Mouse (Mus musculus) testis, adult 2 months (tissue): ENCODE results near the gene Akap2. TPM values are rescaled to one million over a fixed set of nuclear protein-coding genes. Genes with fewer than 3 reads are reported as not detected.
A peak's percentile ranks its signal among the peaks of the same experiment; 100 is the strongest.

Source experiments
- H3K27ac ChIP-seq: fragments of 200-500 bp; 2 replicates; pipeline ENCODE4 v1.5.1; 2012; ENCODE audit warnings: low read depth, low read length; ENCODE audit not compliant: control insufficient read depth, insufficient read depth
- H3K27me3 ChIP-seq: fragments of 200-500 bp; 2 replicates; pipeline ENCODE4 v1.6.1; 2012; ENCODE audit warnings: mild to moderate bottlenecking, low read length, moderate library complexity; ENCODE audit not compliant: control insufficient read depth, insufficient read depth
- H3K36me3 ChIP-seq: fragments of 200-500 bp; 2 replicates; pipeline ENCODE4 v1.6.1; 2012; ENCODE audit warnings: mild to moderate bottlenecking, low read length; ENCODE audit not compliant: control insufficient read depth, insufficient read depth
- H3K4me1 ChIP-seq: fragments of 200-500 bp; 2 replicates; pipeline ENCODE4 v1.6.1; 2012; ENCODE audit warnings: low read length; ENCODE audit not compliant: control insufficient read depth, insufficient read depth
- H3K4me3 ChIP-seq: fragments of 200-500 bp; 2 replicates; pipeline ENCODE4 v1.5.1; 2012; ENCODE audit warnings: low read depth, mild to moderate bottlenecking, low read length, moderate library complexity, mixed read lengths; ENCODE audit not compliant: control insufficient read depth
- CTCF ChIP-seq: fragments of 200-500 bp; IDR thresholded peaks from 2 replicates; pipeline ENCODE4 v1.5.1; 2012; ENCODE audit warnings: low read depth, mild to moderate bottlenecking, inconsistent platforms, low read length, moderate library complexity; ENCODE audit not compliant: control insufficient read depth, insufficient read depth, insufficient replicate concordance
- POLR2A ChIP-seq: fragments of 200-500 bp; IDR thresholded peaks from 2 replicates; pipeline ENCODE4 v1.6.1; 2012; ENCODE audit warnings: low read depth, mild to moderate bottlenecking, inconsistent platforms, low read length, moderate library complexity; ENCODE audit not compliant: control insufficient read depth
- polyA plus RNA-seq: library from polyadenylated mRNA; depleted of rRNA; stranded (reverse); fragments of >200 nt; gene quantifications from 2 replicates; pipeline ENCODE4 v1.2.3, GENCODE M21; 2012

The Akap2 gene
- polyA plus RNA-seq, 1 experiment = 18.1 TPM

DNA sequence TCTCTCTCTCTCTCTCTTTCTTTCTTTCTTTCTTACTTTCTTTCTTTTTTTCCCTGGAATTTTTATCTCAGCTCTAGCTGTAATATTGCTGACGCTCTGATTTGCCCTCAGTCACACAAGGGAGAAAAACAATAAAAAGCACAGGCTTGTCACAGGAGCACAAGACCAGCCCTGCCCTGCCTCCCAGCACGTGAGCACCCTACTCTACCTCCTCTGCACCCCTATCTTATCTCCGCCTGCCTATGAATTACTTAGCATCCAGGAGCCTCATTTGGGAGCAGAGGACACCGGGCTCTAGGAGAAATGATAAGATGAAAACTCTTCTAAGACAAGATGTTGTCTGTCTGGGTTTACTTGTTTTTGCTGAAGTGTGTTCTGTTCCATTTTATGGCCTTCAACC, 57.1 kb downstream of the Akap2 start:
- no peak for TF ChIP-seq CTCF
- TF ChIP-seq POLR2A = no peak
- Histone ChIP-seq H3K4me3 (no peak overlapping the region), H3K27me3 (no peaks in the 10 kb centered on the region), H3K36me3 (no peaks in the 10 kb centered on the region), H3K27ac (no peak overlapping the region), H3K4me1 (no peaks in the 10 kb centered on the region)

DNA sequence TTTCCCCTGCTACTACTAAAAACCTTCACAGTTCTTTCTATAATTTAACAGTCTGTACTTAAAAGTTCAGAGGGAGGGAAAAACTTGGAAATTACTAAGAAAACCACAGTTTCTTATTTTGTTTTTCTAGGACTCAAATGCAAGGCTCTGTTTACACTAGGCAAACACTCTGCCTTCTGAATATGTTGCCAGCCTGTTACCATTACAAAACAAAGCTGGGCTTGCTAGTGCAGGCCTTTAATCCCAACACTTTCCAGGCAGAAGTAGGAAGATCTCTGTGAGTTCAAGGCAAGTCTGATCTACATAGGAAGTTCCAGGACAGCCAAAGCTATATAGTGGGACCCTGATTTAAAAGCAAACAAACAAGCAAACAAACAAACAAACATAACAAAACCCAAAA, 58.1 kb downstream of the Akap2 start:
- H3K27ac ChIP-seq = no peak overlapping the region
- TF ChIP-seq CTCF (no peak), POLR2A (no peak)
- no peaks in the 10 kb centered on the region for H3K27me3 ChIP-seq

DNA sequence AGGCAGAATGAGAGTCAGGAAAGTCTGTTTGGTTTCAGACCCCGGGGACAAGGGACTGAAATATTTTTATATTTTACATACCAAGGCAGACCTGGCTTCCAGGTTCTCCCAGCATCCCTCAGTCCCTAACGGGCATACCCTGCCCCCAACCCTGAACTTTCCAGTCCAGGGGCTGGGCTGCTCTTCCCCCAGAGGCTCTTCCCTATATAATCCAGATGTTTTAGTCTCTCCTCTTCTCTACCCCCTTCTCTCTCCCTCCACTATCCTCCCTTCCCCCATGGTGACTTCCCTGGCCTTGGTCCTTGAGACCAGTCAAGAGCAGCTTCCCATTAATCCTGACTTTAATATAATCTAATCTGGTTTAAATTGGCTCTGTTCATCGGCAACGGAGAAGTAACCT, 62.9 kb downstream of the Akap2 start:
- Histone ChIP-seq H3K4me1 (peaks cover 9% of the 10 kb centered on the region), H3K27ac (no peak overlapping the region), H3K27me3 (no peaks in the 10 kb centered on the region; the same call in 1 of the 2 replicates), H3K4me3 (no peak overlapping the region), H3K36me3 (no peaks in the 10 kb centered on the region)
- TF ChIP-seq CTCF = no peak
- TF ChIP-seq POLR2A = no peak

More for the DNA sequence above, 58.1 kb downstream of the Akap2 start:
- H3K36me3 ChIP-seq = no peaks in the 10 kb centered on the region
- no peaks in the 10 kb centered on the region for H3K4me1 ChIP-seq
- H3K4me3 ChIP-seq = no peak overlapping the region

DNA sequence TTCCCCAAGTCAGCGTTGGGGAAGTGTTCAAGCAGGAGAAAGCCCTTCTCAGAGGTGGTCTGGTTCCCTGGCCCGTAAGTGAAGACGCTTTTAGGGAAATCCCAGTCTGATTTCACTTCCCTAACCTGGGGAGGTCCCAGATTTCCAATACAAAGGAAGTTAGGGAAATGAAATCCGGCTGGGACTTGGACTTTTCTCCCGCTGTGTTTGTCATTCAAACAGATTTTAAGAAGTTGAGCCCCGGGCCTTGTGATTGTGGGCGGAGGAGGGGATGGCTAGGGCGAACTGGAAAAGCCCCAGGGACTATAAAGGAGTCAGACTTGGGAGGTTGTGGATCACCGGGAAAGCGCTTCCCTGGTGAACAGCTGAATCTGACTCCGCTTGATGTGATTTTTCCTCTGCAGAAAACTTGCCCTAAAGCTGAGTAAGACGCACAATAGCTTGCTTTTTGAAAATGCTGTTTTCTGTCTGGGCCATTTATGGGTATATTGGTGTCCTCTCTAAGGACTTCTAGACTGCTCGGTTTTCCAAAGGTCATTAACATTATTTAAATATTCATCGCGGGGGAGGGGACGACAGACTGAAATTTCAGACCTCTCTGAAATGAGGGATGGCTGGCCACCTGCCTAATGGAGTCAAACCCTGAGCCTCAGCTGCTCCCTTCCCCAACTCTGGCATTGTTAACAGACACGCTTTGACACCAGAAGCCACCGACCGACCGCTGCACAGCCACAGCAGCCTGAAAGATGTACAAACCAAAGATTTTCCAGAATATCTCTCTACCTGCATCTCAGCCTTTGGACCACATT, 63.6 kb downstream of the Akap2 start:
- Histone ChIP-seq H3K4me1 (peaks cover 9% of the 10 kb centered on the region), H3K36me3 (no peaks in the 10 kb centered on the region), H3K27me3 (no peaks in the 10 kb centered on the region; the same call in 1 of the 2 replicates), H3K27ac (no peak overlapping the region), H3K4me3 (no peak overlapping the region)
- TF ChIP-seq CTCF (no peak), POLR2A (no peak)

DNA sequence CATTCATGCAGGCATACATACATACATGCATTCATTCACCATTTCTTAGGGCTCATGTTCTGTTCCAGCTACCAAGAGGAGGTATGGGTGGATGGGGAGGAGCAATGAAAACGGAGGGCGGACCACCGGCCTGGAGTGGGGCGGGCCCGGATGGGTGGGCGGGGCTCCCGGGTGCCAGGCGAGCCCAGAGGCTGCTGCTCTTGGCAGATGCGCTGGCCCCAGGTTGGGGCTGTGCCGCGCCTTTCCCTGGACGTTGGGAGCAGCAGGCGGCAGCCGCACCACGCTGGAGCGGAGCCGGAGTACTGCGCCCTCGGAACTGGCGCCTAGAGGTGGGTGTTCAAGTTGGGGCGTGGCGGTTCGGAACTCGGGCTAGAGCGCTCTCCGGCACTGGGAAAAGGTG, 64.5 kb downstream of the Akap2 start:
- no peaks in the 10 kb centered on the region; the same call in 1 of the 2 replicates for H3K27me3 ChIP-seq
- H3K27ac ChIP-seq = no peak overlapping the region
- no peaks in the 10 kb centered on the region for H3K36me3 ChIP-seq
- TF ChIP-seq POLR2A (0 out of 2 replicates have a peak, but pooled peaks have one; percentile 39), CTCF (no peak)
- H3K4me3 ChIP-seq = peak overlapping the region; percentile 75
- H3K4me1 ChIP-seq = peaks cover 9% of the 10 kb centered on the region

DNA sequence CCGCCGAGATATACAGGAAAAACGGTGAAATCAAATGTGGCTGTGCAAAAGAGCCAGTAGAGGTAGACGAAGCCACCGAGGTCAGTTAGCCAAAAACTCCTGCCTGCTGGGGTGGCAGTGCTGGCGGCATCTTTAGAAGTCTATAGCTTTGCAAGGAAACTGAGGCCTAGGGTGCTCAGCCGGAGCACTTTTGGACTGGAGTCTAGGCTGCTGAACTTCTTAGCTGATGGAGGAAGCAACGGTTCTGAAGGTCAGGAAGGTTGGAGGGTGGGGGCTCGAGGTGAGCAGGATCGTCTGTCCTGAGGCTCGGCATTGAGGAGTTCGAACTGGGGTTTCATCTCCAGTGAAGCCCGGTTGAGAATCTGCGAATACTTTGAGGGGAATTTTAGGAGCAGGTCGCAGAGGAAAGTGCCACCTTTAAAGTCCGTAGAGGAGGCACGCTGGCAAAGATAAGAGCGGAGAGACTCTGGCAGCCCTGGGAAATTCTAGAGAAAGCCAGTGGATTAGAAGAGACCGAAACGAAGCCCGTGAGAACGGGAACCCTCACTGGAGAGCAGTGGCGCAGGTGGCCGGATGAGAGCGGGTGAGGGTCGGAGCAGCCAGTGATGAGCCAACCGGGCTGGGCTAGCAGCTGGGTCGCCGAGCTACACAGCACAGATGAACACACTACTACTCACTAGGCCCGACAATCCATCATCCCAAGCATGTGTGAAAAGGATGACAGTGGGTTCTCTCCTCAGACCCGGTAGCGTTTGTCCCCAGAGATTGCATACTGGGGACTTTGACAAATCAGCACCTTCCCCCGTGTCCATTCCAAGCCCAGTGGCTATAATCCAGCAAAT, 65.3 kb downstream of the Akap2 start:
- TF ChIP-seq CTCF (no peak), POLR2A (no peak)
- Histone ChIP-seq H3K36me3 (no peaks in the 10 kb centered on the region), H3K27ac (no peak overlapping the region), H3K4me3 (peak overlapping the region; percentile 75), H3K4me1 (peaks cover 9% of the 10 kb centered on the region), H3K27me3 (no peaks in the 10 kb centered on the region; the same call in 1 of the 2 replicates)

DNA sequence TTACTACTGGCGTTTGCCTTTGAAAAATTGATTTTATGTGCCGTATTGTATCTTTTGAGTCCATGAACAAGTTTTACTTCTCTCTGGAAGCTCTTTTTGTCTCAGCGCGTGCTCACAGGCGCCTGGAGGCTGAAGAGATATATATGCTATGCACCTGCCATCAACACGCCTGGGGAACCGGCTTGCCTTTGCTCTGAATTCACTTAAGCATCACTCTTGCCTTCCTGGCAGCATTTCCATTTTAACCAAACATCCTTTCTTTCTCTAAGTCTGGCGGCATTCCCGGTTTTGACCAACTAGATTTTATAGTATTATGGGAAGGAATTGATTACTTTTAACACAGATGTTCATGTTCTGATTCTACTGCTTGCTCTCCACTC, 65.9 kb downstream of the Akap2 start:
- Histone ChIP-seq H3K27me3 (no peaks in the 10 kb centered on the region; the same call in 1 of the 2 replicates), H3K4me1 (peaks cover 9% of the 10 kb centered on the region), H3K4me3 (no peak overlapping the region), H3K36me3 (no peaks in the 10 kb centered on the region), H3K27ac (no peak overlapping the region)
- TF ChIP-seq POLR2A (no peak), CTCF (no peak)
